Mouse (Mus musculus): Measurements from ENCODE around the gene Ablim1. TPM values are rescaled to one million over a fixed set of nuclear protein-coding genes. Genes with fewer than 3 reads are reported as not detected.
A peak's percentile ranks its signal among the peaks of the same experiment; 100 is the strongest.

Gene Ablim1
- polyA plus RNA-seq, 1 experiment from 2014 or later, result 40.5 TPM

- no peak overlapping the region for H3K4me2 ChIP-seq (ENCODE audit: low read length)
- H3K9me3 ChIP-seq (replicated peaks; ENCODE audit: low read length), result no peaks in the 10 kb centered on the region
- WGBS, result 97% methylated on average over 8 of the region's 8 CpGs
- no peak for TF ChIP-seq CTCF (IDR thresholded peaks at IDR 0.05; ENCODE audit: low read depth)
- H3K4me3 ChIP-seq (replicated peaks; ENCODE audit: low read depth, low read length), result no peak overlapping the region
- no peak for DNase-seq (ENCODE audit: low spot score)
- H3K36me3 ChIP-seq (ENCODE audit: insufficient read depth, low read length), result no peaks in the 10 kb centered on the region
- no peaks in the 10 kb centered on the region for H3K27me3 ChIP-seq (ENCODE audit: insufficient read depth, low read length)
- no peak for ATAC-seq (replicated peaks; ENCODE audit: low FRiP score, low read depth)
- no peak overlapping the region for H3K9ac ChIP-seq (ENCODE audit: low read depth, low read length)
- peaks cover 20% of the 10 kb centered on the region; the same call in 1 of the 2 replicates for H3K4me1 ChIP-seq (replicated peaks; ENCODE audit: insufficient read depth, low read length)
- H3K27ac ChIP-seq, result no peak overlapping the region
Measured at GRCm38 (mm10) chr19:57113975-57114374, 200.7 kb downstream of the Ablim1 start.

- WGBS, result 53% methylated on average over 9 of the region's 9 CpGs
- Histone ChIP-seq H3K4me2 (ENCODE audit: low read length) (no peak overlapping the region), H3K27me3 (ENCODE audit: insufficient read depth, low read length) (no peaks in the 10 kb centered on the region), H3K9me3 (replicated peaks; ENCODE audit: low read length) (no peaks in the 10 kb centered on the region), H3K4me3 (replicated peaks; ENCODE audit: low read depth, low read length) (no peak overlapping the region), H3K36me3 (ENCODE audit: insufficient read depth, low read length) (no peaks in the 10 kb centered on the region), H3K27ac (peak overlapping the region; percentile 60), H3K9ac (ENCODE audit: low read depth, low read length) (no peak overlapping the region), H3K4me1 (replicated peaks; ENCODE audit: insufficient read depth, low read length) (peaks cover 19% of the 10 kb centered on the region; the same call in 1 of the 2 replicates)
- no peak for TF ChIP-seq CTCF (IDR thresholded peaks at IDR 0.05; ENCODE audit: low read depth)
- DNase-seq (ENCODE audit: low spot score) (peak; percentile 74), ATAC-seq (replicated peaks; ENCODE audit: low FRiP score, low read depth) (no peak)
Measured at GRCm38 (mm10) chr19:57112816-57113406, 201.8 kb downstream of the Ablim1 start.

GRCm38 (mm10) chr19:57112231-57112815, 202.4 kb downstream of the Ablim1 start:
- no peaks in the 10 kb centered on the region for H3K27me3 ChIP-seq (ENCODE audit: insufficient read depth, low read length)
- WGBS, result 84% methylated on average over 8 of the region's 8 CpGs
- ATAC-seq (replicated peaks; ENCODE audit: low FRiP score, low read depth), result no peak
- no peak overlapping the region for H3K4me2 ChIP-seq (ENCODE audit: low read length)
- peak overlapping the region; percentile 60 for H3K27ac ChIP-seq
- no peak overlapping the region for H3K4me3 ChIP-seq (replicated peaks; ENCODE audit: low read depth, low read length)
- H3K4me1 ChIP-seq (replicated peaks; ENCODE audit: insufficient read depth, low read length), result peaks cover 19% of the 10 kb centered on the region; the same call in 1 of the 2 replicates
- DNase-seq (ENCODE audit: low spot score), result no peak
- no peaks in the 10 kb centered on the region for H3K36me3 ChIP-seq (ENCODE audit: insufficient read depth, low read length)
- H3K9ac ChIP-seq (ENCODE audit: low read depth, low read length), result no peak overlapping the region
- no peak for TF ChIP-seq CTCF (IDR thresholded peaks at IDR 0.05; ENCODE audit: low read depth)
- no peaks in the 10 kb centered on the region for H3K9me3 ChIP-seq (replicated peaks; ENCODE audit: low read length)

DNA sequence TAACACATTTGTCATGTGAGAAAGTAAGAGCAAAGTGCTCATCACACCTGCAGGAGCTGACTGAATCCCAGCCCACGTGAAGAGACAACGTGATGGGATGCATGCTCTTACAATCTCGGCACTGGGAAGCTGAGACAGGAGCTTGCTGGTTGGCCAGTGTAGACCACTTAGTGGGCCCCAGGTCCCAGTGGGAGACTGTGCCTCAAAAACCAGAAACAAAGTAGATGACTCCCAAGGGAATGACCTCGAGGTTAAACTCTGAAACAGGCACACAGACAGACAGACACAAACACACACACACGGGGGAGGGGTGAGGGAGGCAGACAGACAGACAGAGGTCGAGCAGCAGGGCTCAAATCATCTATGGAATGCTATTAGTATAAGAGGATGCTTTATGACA, 203.4 kb downstream of the Ablim1 start:
- TF ChIP-seq CTCF (IDR thresholded peaks at IDR 0.05; ENCODE audit: low read depth), result no peak
- 69% methylated on average over 6 of the region's 6 CpGs for WGBS
- peaks cover 15% of the 10 kb centered on the region for H3K4me1 ChIP-seq (replicated peaks; ENCODE audit: insufficient read depth, low read length)
- H3K4me3 ChIP-seq (replicated peaks; ENCODE audit: low read depth, low read length), result no peak overlapping the region
- no peaks in the 10 kb centered on the region for H3K9me3 ChIP-seq (replicated peaks; ENCODE audit: low read length)
- no peaks in the 10 kb centered on the region for H3K36me3 ChIP-seq (ENCODE audit: insufficient read depth, low read length)
- no peak for ATAC-seq (replicated peaks; ENCODE audit: low FRiP score, low read depth)
- H3K9ac ChIP-seq (ENCODE audit: low read depth, low read length), result no peak overlapping the region
- H3K4me2 ChIP-seq (ENCODE audit: low read length), result no peak overlapping the region
- DNase-seq (ENCODE audit: low spot score), result no peak
- H3K27ac ChIP-seq, result no peak overlapping the region
- H3K27me3 ChIP-seq (ENCODE audit: insufficient read depth, low read length), result no peaks in the 10 kb centered on the region

DNA sequence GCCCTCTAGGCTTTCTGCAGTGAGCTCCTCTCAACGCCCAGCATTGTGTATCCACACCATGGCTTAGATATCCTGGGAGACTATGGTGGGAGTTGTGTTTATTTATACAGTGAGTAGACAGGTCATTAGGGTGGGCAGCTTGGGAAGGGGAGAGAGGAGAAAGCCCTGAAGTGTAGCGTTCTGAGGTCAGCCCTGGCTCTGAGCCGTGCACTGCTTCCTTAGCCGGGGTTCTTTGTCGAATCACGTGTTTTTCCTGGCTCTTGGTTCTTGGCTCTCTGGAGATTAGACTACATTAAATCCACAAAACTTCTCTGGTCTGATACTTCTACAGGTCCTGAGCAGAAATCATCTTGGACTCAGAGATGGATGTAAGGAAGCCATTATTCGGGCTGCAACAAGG, 205.1 kb downstream of the Ablim1 start:
- no peak for TF ChIP-seq CTCF (IDR thresholded peaks at IDR 0.05; ENCODE audit: low read depth)
- Histone ChIP-seq H3K4me1 (replicated peaks; ENCODE audit: insufficient read depth, low read length) (peaks cover 6% of the 10 kb centered on the region), H3K27ac (no peak overlapping the region), H3K9me3 (replicated peaks; ENCODE audit: low read length) (no peaks in the 10 kb centered on the region), H3K27me3 (ENCODE audit: insufficient read depth, low read length) (no peaks in the 10 kb centered on the region), H3K36me3 (ENCODE audit: insufficient read depth, low read length) (no peaks in the 10 kb centered on the region), H3K4me2 (ENCODE audit: low read length) (no peak overlapping the region), H3K4me3 (replicated peaks; ENCODE audit: low read depth, low read length) (no peak overlapping the region), H3K9ac (ENCODE audit: low read depth, low read length) (no peak overlapping the region)
- no peak; the same call in 1 of the 2 replicates for ATAC-seq (replicated peaks; ENCODE audit: low FRiP score, low read depth)
- WGBS, result 28% methylated on average over 7 of the region's 7 CpGs
- DNase-seq (ENCODE audit: low spot score), result peak; percentile 53

DNA sequence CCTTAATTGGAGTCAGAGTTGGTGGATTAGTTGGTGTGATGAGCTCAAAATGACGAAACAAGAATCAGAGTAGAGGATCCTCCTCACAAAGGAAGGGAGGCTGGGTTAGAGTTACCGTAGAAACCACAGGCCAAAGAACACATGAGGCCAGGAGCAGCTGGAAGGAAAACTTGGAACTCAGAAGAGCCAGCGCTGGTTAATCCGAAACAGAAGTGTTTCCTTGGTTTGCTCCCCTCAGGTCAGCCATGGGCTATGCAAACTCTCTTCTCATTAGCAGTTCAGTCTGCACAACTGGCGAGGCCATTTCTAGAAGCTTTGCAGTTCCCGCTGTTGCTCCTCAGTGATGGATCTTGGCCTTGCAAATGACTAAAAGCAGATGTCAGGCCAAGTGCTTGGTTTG, 208.2 kb downstream of the Ablim1 start:
- Histone ChIP-seq H3K9ac (ENCODE audit: low read depth, low read length) (no peak overlapping the region), H3K27ac (peak overlapping the region; percentile 5; the same call in 1 of the 2 replicates), H3K4me3 (replicated peaks; ENCODE audit: low read depth, low read length) (no peak overlapping the region), H3K9me3 (replicated peaks; ENCODE audit: low read length) (no peaks in the 10 kb centered on the region), H3K36me3 (ENCODE audit: insufficient read depth, low read length) (no peaks in the 10 kb centered on the region), H3K4me1 (replicated peaks; ENCODE audit: insufficient read depth, low read length) (peaks cover 16% of the 10 kb centered on the region), H3K27me3 (ENCODE audit: insufficient read depth, low read length) (no peaks in the 10 kb centered on the region), H3K4me2 (ENCODE audit: low read length) (no peak overlapping the region)
- DNase-seq (ENCODE audit: low spot score), result no peak
- 61% methylated on average over 6 of the region's 6 CpGs for WGBS
- ATAC-seq (replicated peaks; ENCODE audit: low FRiP score, low read depth), result no peak
- no peak for TF ChIP-seq CTCF (IDR thresholded peaks at IDR 0.05; ENCODE audit: low read depth)
